Mouse (Mus musculus): ENCODE measurements around the gene Gm42791. TPM values are rescaled to one million over a fixed set of nuclear protein-coding genes. Genes with fewer than 3 reads are reported as not detected.

Gm42791 gene
- polyA plus RNA-seq, 1 experiment: not detected

DNA sequence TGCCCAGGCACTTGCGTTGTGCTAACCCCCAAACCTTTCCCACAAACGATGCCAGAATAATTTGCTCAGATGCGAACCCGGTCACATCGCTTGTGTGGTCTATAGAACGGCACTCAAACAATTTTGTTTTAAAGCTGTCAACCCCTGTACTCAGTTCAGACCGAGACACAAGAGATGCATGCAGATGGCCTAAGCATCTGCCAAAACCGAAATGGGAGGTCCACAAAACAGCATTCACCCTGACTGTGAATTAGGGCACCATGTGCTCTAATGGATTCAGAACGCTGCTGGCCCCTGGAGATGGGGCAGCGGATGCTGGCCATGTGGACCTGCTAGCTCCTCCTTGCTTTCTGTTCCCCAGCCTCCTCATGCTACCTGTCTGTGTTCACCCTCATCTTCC, 53.1 kb downstream of the Gm42791 start:
- 88% methylated on average over 10 of the region's 10 CpGs for WGBS
- Histone ChIP-seq H3K4me1 (ENCODE audit: control insufficient read depth, insufficient read depth, low read length) (no peaks in the 10 kb centered on the region), H3K4me3 (replicated peaks; ENCODE audit: extremely low read depth, low read depth, low read length) (no peak overlapping the region)
- no peak for TF ChIP-seq CTCF (IDR thresholded peaks at IDR 0.05; ENCODE audit: insufficient read depth, low read length)
- TF ChIP-seq POLR2A (IDR thresholded peaks at IDR 0.05; ENCODE audit: borderline replicate concordance, extremely low read depth, low read depth, low read length): no peak
- no peak for DNase-seq

DNA sequence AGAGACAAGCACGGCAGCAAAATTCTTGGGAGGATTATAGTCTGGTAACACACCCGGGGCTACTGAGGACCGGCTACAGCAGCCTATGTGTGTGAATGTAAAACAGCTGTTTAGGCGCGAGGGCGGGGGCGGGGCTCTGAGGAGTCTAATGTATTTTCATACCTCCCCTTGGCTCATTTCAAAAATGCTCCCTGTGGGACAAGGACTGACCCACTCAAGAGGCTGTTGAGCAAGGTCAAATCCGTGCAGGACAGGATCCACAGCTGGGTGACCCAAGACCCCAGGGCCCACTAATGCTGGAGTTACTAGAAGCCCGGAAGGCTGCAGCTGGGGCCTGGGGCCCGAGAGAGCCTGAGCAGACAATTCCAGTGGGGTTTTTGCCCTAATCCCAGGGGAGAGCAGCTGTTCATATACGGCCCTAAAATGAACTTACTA, 55.0 kb downstream of the Gm42791 start:
- WGBS: 62% methylated on average over 11 of the region's 11 CpGs
- TF ChIP-seq CTCF (IDR thresholded peaks at IDR 0.05; ENCODE audit: insufficient read depth, low read length) (no peak), POLR2A (IDR thresholded peaks at IDR 0.05; ENCODE audit: borderline replicate concordance, extremely low read depth, low read depth, low read length) (no peak)

DNA sequence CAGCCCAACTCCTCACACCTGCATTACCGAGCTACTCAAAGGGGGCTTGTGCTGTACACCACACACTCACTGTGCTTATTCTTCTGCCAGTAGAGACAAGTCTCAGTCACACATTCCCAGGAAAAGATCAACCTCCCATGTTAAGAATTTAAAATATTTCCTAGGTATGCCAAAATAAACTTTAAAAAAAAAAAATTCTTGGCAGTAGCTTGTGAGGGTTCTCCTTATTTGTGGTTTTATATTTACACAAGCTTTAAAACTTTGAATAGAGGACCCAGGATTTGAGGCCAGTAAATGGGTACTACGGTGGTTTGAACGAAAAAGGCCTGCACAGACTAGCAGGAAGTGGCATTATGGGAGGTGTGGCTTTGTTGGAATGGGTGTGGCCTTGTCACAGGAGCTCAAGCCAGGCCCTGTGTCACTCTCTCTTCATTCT, 58.4 kb downstream of the Gm42791 start:
- DNase-seq: no peak
- Histone ChIP-seq H3K4me3 (replicated peaks; ENCODE audit: extremely low read depth, low read depth, low read length) (no peak overlapping the region), H3K4me1 (ENCODE audit: control insufficient read depth, insufficient read depth, low read length) (no peaks in the 10 kb centered on the region)
- TF ChIP-seq CTCF (IDR thresholded peaks at IDR 0.05; ENCODE audit: insufficient read depth, low read length) (no peak), POLR2A (IDR thresholded peaks at IDR 0.05; ENCODE audit: borderline replicate concordance, extremely low read depth, low read depth, low read length) (no peak)
- 52% methylated on average over 3 of the region's 3 CpGs for WGBS

More for the DNA sequence above, 55.0 kb downstream of the Gm42791 start:
- Histone ChIP-seq H3K4me3 (replicated peaks; ENCODE audit: extremely low read depth, low read depth, low read length) (no peak overlapping the region), H3K4me1 (ENCODE audit: control insufficient read depth, insufficient read depth, low read length) (no peaks in the 10 kb centered on the region)
- no peak for DNase-seq

DNA sequence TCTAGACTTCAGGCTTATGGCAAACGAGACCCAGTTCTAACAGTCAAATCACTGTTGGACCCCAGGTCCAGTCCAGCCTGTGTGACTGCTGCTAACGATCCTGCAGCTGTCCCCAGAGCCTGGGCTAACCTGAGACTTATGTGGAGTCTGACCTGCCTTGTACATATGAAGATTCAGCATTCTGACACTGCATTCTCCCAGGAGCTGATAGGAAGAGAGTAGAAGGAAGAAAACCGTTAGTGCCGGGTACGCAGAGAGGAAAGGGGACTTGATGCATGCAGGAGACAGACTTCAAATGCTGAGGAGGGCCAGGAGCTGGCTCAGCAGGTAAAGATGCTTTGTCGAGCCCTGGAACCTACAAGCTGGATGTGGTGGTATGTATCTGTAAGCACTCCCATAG, 59.1 kb downstream of the Gm42791 start:
- 76% methylated on average over 6 of the region's 6 CpGs for WGBS
- no peak for TF ChIP-seq POLR2A (IDR thresholded peaks at IDR 0.05; ENCODE audit: borderline replicate concordance, extremely low read depth, low read depth, low read length)
- TF ChIP-seq CTCF (IDR thresholded peaks at IDR 0.05; ENCODE audit: insufficient read depth, low read length): no peak
- no peak overlapping the region for H3K4me3 ChIP-seq (replicated peaks; ENCODE audit: extremely low read depth, low read depth, low read length)
- no peak for DNase-seq
- H3K4me1 ChIP-seq (ENCODE audit: control insufficient read depth, insufficient read depth, low read length): no peaks in the 10 kb centered on the region

DNA sequence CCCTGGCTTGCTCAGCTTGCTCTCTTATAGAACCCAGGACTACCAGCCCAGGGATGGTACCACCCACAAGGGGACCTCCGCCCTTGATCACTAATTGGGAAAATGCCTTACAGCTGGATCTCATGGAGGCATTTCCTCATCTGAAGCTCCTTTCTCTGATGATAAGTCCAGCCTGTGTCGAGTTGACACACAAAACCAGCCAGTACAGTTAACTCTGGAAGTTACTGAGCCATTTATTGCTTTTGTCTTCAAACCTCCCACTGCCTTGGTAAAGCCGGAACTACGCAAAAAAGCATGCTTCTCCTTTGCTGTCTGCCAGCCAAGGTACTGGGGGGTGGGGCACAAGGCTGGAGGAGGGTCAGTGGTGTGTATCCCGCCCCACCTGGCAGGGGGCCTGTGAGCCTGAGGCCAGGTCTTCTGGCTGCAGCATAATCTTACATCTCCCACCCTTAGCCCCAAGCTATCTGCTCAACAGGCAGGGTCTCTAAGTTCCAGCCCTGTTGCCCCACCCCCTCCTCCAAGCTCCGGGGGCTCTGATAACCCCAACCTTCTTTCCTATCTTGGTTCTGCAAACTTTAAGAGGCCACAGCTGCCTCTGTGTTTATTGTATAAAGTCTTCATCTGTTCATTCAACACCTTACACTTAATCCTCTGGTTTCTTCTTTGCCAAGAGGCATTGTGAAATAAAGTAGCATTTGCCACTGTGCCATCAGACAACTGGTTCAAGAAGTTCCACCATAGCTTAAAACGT, 59.7 kb downstream of the Gm42791 start:
- TF ChIP-seq CTCF (IDR thresholded peaks at IDR 0.05; ENCODE audit: insufficient read depth, low read length): no peak
- TF ChIP-seq POLR2A (IDR thresholded peaks at IDR 0.05; ENCODE audit: borderline replicate concordance, extremely low read depth, low read depth, low read length): no peak
- no peaks in the 10 kb centered on the region for H3K4me1 ChIP-seq (ENCODE audit: control insufficient read depth, insufficient read depth, low read length)
- WGBS: 46% methylated on average over 7 of the region's 7 CpGs
- DNase-seq: no peak
- H3K4me3 ChIP-seq (replicated peaks; ENCODE audit: extremely low read depth, low read depth, low read length): no peak overlapping the region

DNA sequence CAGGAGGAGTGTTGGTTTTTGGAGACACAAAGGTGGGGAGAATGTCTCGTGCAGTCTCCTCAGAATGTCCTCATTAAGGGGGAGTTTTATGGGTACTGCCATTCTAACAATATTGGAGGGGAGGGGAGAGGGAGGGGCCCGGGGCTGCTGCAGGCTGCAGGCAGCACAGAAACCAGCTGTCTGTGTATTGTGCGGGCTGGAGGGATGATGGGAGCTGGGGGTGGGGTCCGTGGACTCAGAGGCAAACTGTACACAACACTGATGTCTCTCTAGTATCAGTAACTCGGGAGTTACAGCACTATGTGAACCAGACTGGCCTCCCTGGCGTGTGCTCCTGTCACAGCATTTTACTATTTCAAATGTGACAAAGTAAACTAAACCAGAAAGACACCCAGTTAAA, 60.5 kb downstream of the Gm42791 start:
- DNase-seq: no peak
- H3K4me3 ChIP-seq (replicated peaks; ENCODE audit: extremely low read depth, low read depth, low read length): no peak overlapping the region
- 57% methylated on average over 6 of the region's 6 CpGs for WGBS
- TF ChIP-seq POLR2A (IDR thresholded peaks at IDR 0.05; ENCODE audit: borderline replicate concordance, extremely low read depth, low read depth, low read length): no peak
- TF ChIP-seq CTCF (IDR thresholded peaks at IDR 0.05; ENCODE audit: insufficient read depth, low read length): no peak
- H3K4me1 ChIP-seq (ENCODE audit: control insufficient read depth, insufficient read depth, low read length): no peaks in the 10 kb centered on the region

DNA sequence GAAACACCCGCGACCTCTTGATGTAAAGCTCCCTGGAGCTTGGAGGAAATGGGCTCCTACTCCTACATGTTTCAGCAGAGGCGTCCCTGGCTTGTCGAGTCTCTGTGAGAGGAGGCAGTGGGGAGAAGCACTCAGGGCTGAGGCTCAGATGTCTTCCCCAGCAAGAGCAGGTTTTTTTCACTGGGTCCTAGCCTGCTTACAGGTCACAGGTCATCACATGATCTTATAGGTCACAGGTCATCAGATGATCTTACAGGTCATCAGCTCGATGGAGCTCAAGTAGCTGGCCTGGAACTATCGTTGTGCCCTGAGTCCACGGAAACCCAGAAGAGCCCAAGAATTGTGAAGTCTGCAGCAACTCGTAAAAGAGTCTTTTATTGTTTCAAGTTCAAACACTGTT, 61.2 kb downstream of the Gm42791 start:
- H3K4me3 ChIP-seq (replicated peaks; ENCODE audit: extremely low read depth, low read depth, low read length): no peak overlapping the region
- TF ChIP-seq CTCF (IDR thresholded peaks at IDR 0.05; ENCODE audit: insufficient read depth, low read length) (no peak), POLR2A (IDR thresholded peaks at IDR 0.05; ENCODE audit: borderline replicate concordance, extremely low read depth, low read depth, low read length) (no peak)
- H3K4me1 ChIP-seq (ENCODE audit: control insufficient read depth, insufficient read depth, low read length): peaks cover 2% of the 10 kb centered on the region; the same call in 1 of the 2 replicates
- DNase-seq: no peak
- WGBS: 43% methylated on average over 8 of the region's 8 CpGs

DNA sequence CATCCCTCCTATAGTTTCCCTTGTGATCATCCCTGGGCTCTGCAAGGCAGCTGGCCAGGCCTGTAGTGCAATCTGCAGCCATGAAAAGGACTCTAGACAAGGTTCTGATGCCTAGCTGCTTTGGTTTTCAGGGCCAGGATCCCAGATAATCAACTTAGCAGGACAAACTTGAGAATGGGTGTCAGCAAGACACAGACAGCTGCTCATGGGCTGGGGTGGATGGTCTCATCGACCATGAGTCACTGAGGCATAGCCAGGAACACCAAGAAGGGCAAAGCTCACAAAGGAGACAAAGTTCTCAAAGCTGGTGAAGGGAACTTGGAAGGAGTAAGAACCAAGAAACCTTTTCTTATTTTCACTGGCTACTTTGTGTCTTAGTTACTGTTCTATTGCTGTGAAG, 63.6 kb downstream of the Gm42791 start:
- TF ChIP-seq CTCF (IDR thresholded peaks at IDR 0.05; ENCODE audit: insufficient read depth, low read length): no peak
- TF ChIP-seq POLR2A (IDR thresholded peaks at IDR 0.05; ENCODE audit: borderline replicate concordance, extremely low read depth, low read depth, low read length): no peak
- WGBS: 89% methylated on average over 1 of the region's 1 CpGs
- Histone ChIP-seq H3K4me1 (ENCODE audit: control insufficient read depth, insufficient read depth, low read length) (peaks cover 2% of the 10 kb centered on the region; the same call in 1 of the 2 replicates), H3K4me3 (replicated peaks; ENCODE audit: extremely low read depth, low read depth, low read length) (no peak overlapping the region)
- no peak for DNase-seq

DNA sequence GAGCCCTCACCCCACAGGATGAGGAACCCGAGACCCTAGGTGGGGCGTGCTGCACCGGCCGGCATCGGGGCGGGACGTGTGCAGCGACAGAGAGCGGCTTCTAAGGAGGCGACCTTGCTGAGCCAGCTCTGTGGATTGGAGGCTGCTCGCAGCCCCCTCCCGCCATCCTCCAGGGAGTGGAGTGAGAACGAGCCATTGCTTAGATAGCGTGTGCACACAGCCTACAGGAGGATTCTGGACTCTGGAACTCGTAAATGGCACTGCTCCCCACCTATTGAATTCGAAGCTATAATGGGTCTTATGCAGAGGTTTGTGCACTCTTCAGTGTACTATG, 65.9 kb downstream of the Gm42791 start, which contains the start of gene Katnal1:
TSS of gene Katnal1 (minus strand) at position 205 of the 334 bp plus-strand sequence.
- peaks cover 2% of the 10 kb centered on the region; the same call in 1 of the 2 replicates for H3K4me1 ChIP-seq (ENCODE audit: control insufficient read depth, insufficient read depth, low read length)
- no peak for TF ChIP-seq CTCF (IDR thresholded peaks at IDR 0.05; ENCODE audit: insufficient read depth, low read length)
- no peak for TF ChIP-seq POLR2A (IDR thresholded peaks at IDR 0.05; ENCODE audit: borderline replicate concordance, extremely low read depth, low read depth, low read length)
- WGBS: 2% methylated on average over 16 of the region's 16 CpGs
- no peak for DNase-seq
- H3K4me3 ChIP-seq (replicated peaks; ENCODE audit: extremely low read depth, low read depth, low read length): peak within 1 kb of the TSS; percentile 73

All from lung, adult 2 months (tissue).